In genomic region chr7:109654871-109655270, GRCm38 (mm10) we compare ENCODE assay signal across 28 mouse cellular contexts. TPM values are rescaled to one million over a fixed set of nuclear protein-coding genes. Genes with fewer than 3 reads are reported as not detected.
A peak's percentile ranks its signal among the peaks of the same experiment; 100 is the strongest.
DNase-seq lines count a peak whose midpoint lies in the region; ATAC-seq and TF ChIP-seq lines count a peak whose summit lies in the region.
"Had no signal": no experiment of that assay in that cellular context is flagged by ENCODE, and none has a peak within 500 bp of the region (broad histone marks: within the 10 kb centered on the region; RNA-seq: fewer than 3 reads in every experiment).

No protein-coding gene starts in this region.

- no peaks in the 10 kb centered on the region for H3K9me3 ChIP-seq in heart, embryonic 13.5 days
- no peaks in the 10 kb centered on the region for H3K9me3 ChIP-seq in stomach, embryonic 14.5 days (ENCODE audit: control insufficient read depth, low read depth, low read length)
- no peaks in the 10 kb centered on the region for H3K9me3 ChIP-seq in stomach, postnatal 0 days (ENCODE audit: control insufficient read depth, low read length)
- H3K9me3 ChIP-seq: embryonic facial prominence, embryonic 13.5 days; forebrain, embryonic 10.5 days; forebrain, embryonic 15.5 days; G1E; hindbrain, embryonic 10.5 days; hindbrain, embryonic 15.5 days; limb, embryonic 12.5 days; midbrain, embryonic 15.5 days; neural tube, embryonic 12.5 days had no signal

- TF ChIP-seq EP300 in stomach, postnatal 0 days (optimal IDR thresholded peaks at IDR 0.05), result no peak

- ATAC-seq in heart, embryonic 13.5 days (ENCODE audit: extremely low read depth, insufficient number of reproducible peaks, low FRiP score, low TSS enrichment), result peak; percentile 31; the same call in 1 of the 2 replicates
- ATAC-seq in stomach, embryonic 14.5 days (ENCODE audit: insufficient number of reproducible peaks, insufficient read depth, low FRiP score, low read depth), result no peak
- no peak for ATAC-seq in stomach, postnatal 0 days (ENCODE audit: low FRiP score, low TSS enrichment)
- ATAC-seq in megakaryocyte progenitor cell, adult 5-6 weeks (replicated peaks; ENCODE audit: poor library complexity), result no peak
- ATAC-seq: CD4-positive, CD25-positive, alpha-beta regulatory T cell, adult 4 months; forebrain, embryonic 15.5 days; inflammation-experienced regulatory T-cells, adult 6 months; midbrain, embryonic 15.5 days had no signal

- no peak overlapping the region for H3K4me3 ChIP-seq in heart, embryonic 13.5 days
- H3K4me3 ChIP-seq in stomach, embryonic 14.5 days (ENCODE audit: low read depth, low read length), result no peak overlapping the region
- H3K4me3 ChIP-seq in stomach, postnatal 0 days (ENCODE audit: low read depth, low read length), result no peak overlapping the region
- H3K4me3 ChIP-seq: embryonic facial prominence, embryonic 13.5 days; forebrain, embryonic 10.5 days; forebrain, embryonic 15.5 days; gastrocnemius, adult 2 months; hindbrain, embryonic 10.5 days; hindbrain, embryonic 15.5 days; limb, embryonic 12.5 days; midbrain, embryonic 15.5 days; neural tube, embryonic 12.5 days had no signal

- peaks cover 5% of the 10 kb centered on the region; the same call in 1 of the 2 replicates for H3K36me3 ChIP-seq in heart, embryonic 13.5 days
- no peaks in the 10 kb centered on the region for H3K36me3 ChIP-seq in stomach, embryonic 14.5 days (ENCODE audit: control insufficient read depth, insufficient read depth, low read length)
- H3K36me3 ChIP-seq in stomach, postnatal 0 days (ENCODE audit: control insufficient read depth, insufficient read depth, low read length), result no peaks in the 10 kb centered on the region
- H3K36me3 ChIP-seq: forebrain, embryonic 10.5 days; forebrain, embryonic 15.5 days; G1E; hindbrain, embryonic 10.5 days; hindbrain, embryonic 15.5 days; midbrain, embryonic 15.5 days; neural tube, embryonic 12.5 days had no signal

- DNase-seq in heart, postnatal 4 days, result no peak
- no peak for DNase-seq in stomach, postnatal 0 days (ENCODE audit: low spot score)
- peak; percentile 68 for DNase-seq in ZHBTc4 (ENCODE audit: low read depth, low spot score)
- DNase-seq in thymus, postnatal 14 days, result no peak
- DNase-seq: adrenal gland, postnatal 25 days; cerebellum, adult 11-12 months; cerebellum, adult 9-11 months; gastrocnemius, adult 2 months; gastrocnemius, postnatal 36 days; kidney, adult 11 months; kidney, postnatal 14 days; lung, postnatal 36 days; right cerebral cortex, adult 18-20 months; right cerebral cortex, postnatal 4 days had no signal

- H3K4me2 ChIP-seq in heart, embryonic 13.5 days, result no peak overlapping the region
- H3K4me2 ChIP-seq in stomach, embryonic 14.5 days (replicated peaks; ENCODE audit: low read depth, low read length), result no peak overlapping the region
- H3K4me2 ChIP-seq in stomach, postnatal 0 days (replicated peaks; ENCODE audit: low read depth), result no peak overlapping the region
- H3K4me2 ChIP-seq: embryonic facial prominence, embryonic 13.5 days; forebrain, embryonic 15.5 days; hindbrain, embryonic 15.5 days; limb, embryonic 12.5 days; midbrain, embryonic 15.5 days; neural tube, embryonic 12.5 days had no signal

- no peak overlapping the region for H3K9ac ChIP-seq in heart, embryonic 13.5 days
- H3K9ac ChIP-seq in stomach, embryonic 14.5 days (replicated peaks; ENCODE audit: low read depth, low read length), result 0 out of 2 replicates have a peak overlapping the region, but pooled peaks have one; percentile 3
- no peak overlapping the region for H3K9ac ChIP-seq in stomach, postnatal 0 days (ENCODE audit: low read length)
- H3K9ac ChIP-seq: embryonic facial prominence, embryonic 13.5 days; forebrain, embryonic 15.5 days; hindbrain, embryonic 15.5 days; limb, embryonic 12.5 days; midbrain, embryonic 15.5 days; neural tube, embryonic 12.5 days had no signal

- peaks cover 20% of the 10 kb centered on the region for H3K4me1 ChIP-seq in heart, embryonic 13.5 days
- H3K4me1 ChIP-seq in stomach, embryonic 14.5 days (ENCODE audit: control insufficient read depth, insufficient read depth, low read length), result peaks cover 2% of the 10 kb centered on the region; the same call in 1 of the 2 replicates
- H3K4me1 ChIP-seq in stomach, postnatal 0 days (replicated peaks; ENCODE audit: control insufficient read depth, insufficient read depth), result no peaks in the 10 kb centered on the region
- H3K4me1 ChIP-seq: forebrain, embryonic 10.5 days; forebrain, embryonic 15.5 days; hindbrain, embryonic 15.5 days; midbrain, embryonic 15.5 days; neural tube, embryonic 12.5 days had no signal

- no peaks in the 10 kb centered on the region for H3K27me3 ChIP-seq in heart, embryonic 13.5 days (replicated peaks)
- H3K27me3 ChIP-seq in stomach, embryonic 14.5 days (ENCODE audit: control insufficient read depth, insufficient read depth, low read length), result no peaks in the 10 kb centered on the region
- H3K27me3 ChIP-seq in stomach, postnatal 0 days (ENCODE audit: control insufficient read depth, insufficient read depth, low read length), result no peaks in the 10 kb centered on the region
- H3K27me3 ChIP-seq: embryonic facial prominence, embryonic 13.5 days; forebrain, embryonic 15.5 days; hindbrain, embryonic 15.5 days; limb, embryonic 12.5 days; midbrain, embryonic 15.5 days; neural tube, embryonic 12.5 days had no signal

- no peak overlapping the region for H3K27ac ChIP-seq in heart, embryonic 13.5 days (replicated peaks)
- H3K27ac ChIP-seq in stomach, embryonic 14.5 days (ENCODE audit: low read length), result no peak overlapping the region
- no peak overlapping the region for H3K27ac ChIP-seq in stomach, postnatal 0 days (replicated peaks)
- H3K27ac ChIP-seq: embryonic facial prominence, embryonic 13.5 days; forebrain, embryonic 10.5 days; forebrain, embryonic 15.5 days; gastrocnemius, adult 2 months; hindbrain, embryonic 10.5 days; hindbrain, embryonic 15.5 days; limb, embryonic 12.5 days; midbrain, embryonic 15.5 days; neural tube, embryonic 12.5 days had no signal

- 58% methylated on average over 5 of the region's 5 CpGs for WGBS in heart, embryonic 13.5 days
- 79% methylated on average over 5 of the region's 5 CpGs for WGBS in stomach, embryonic 14.5 days
- 78% methylated on average over 5 of the region's 5 CpGs for WGBS in stomach, postnatal 0 days

- TF ChIP-seq CTCF in stomach, postnatal 0 days (IDR thresholded peaks at IDR 0.05; ENCODE audit: low read depth), result no peak

RNA-seq across cellular contexts. Expression of gene St5, which starts 48.5 kb away (rescaled TPM):
- 30.2 and 30.6 TPM in 2 replicates for polyA plus RNA-seq in heart, embryonic 13.5 days (2015; fragmentation: Nextera tagmentation; extraction: Ambion mirVana)
- 10 to 100 TPM; 55.3 to 56.0 TPM for total RNA-seq in heart, postnatal 4 days (2021)
- 53.3 and 62.3 TPM in 2 replicates for polyA plus RNA-seq in stomach, embryonic 14.5 days (2014; fragmentation: Nextera tagmentation; extraction: Ambion mirVana)
- polyA plus RNA-seq in stomach, postnatal 0 days (2015; fragmentation: Nextera tagmentation; extraction: Ambion mirVana), result 35.3 and 35.6 TPM in 2 replicates
- 1.6 and 4.0 TPM in 2 replicates for total RNA-seq in megakaryocyte progenitor cell, adult 5-6 weeks (2015)
- 2.0 and 2.9 TPM in 2 replicates for total RNA-seq in megakaryocyte progenitor cell, adult 5-6 weeks (2017)

RNA-seq across cellular contexts. Expression of gene Akip1, which starts 48.6 kb away (rescaled TPM):
- polyA plus RNA-seq in heart, embryonic 13.5 days (2015; fragmentation: Nextera tagmentation; extraction: Ambion mirVana), result 29.4 and 33.8 TPM in 2 replicates
- 10 to 100 TPM; 22.8 to 25.2 TPM for total RNA-seq in heart, postnatal 4 days (2021)
- polyA plus RNA-seq in stomach, embryonic 14.5 days (2014; fragmentation: Nextera tagmentation; extraction: Ambion mirVana), result 36.3 and 36.9 TPM in 2 replicates
- polyA plus RNA-seq in stomach, postnatal 0 days (2015; fragmentation: Nextera tagmentation; extraction: Ambion mirVana), result 36.8 and 38.6 TPM in 2 replicates
- 55.0 and 58.3 TPM in 2 replicates for total RNA-seq in megakaryocyte progenitor cell, adult 5-6 weeks (2015)
- 31.7 and 32.2 TPM in 2 replicates for total RNA-seq in megakaryocyte progenitor cell, adult 5-6 weeks (2017)
